Mouse (Mus musculus) small intestine, adult 2 months (tissue): ENCODE results near the gene Ipmk. TPM values are rescaled to one million over a fixed set of nuclear protein-coding genes. Genes with fewer than 3 reads are reported as not detected.
"Not testable (repeated sequence)": the region's sequence is repeated elsewhere in the genome, so short reads cannot be mapped to it uniquely, and the experiment has no call there.

Source experiments
- H3K27ac ChIP-seq: fragments of 200-500 bp; 2 replicates; pipeline ENCODE4 v1.5.1; 2012; ENCODE audit warnings: low read depth, low read length, control low read depth, inconsistent platforms; ENCODE audit not compliant: insufficient read depth
- H3K27me3 ChIP-seq: fragments of 200-500 bp; 2 replicates; pipeline ENCODE4 v1.6.1; 2012; ENCODE audit warnings: mild to moderate bottlenecking, moderate library complexity, low read length, inconsistent platforms; ENCODE audit not compliant: control insufficient read depth, insufficient read depth
- H3K36me3 ChIP-seq: fragments of 200-500 bp; 2 replicates; pipeline ENCODE4 v1.6.1; 2012; ENCODE audit warnings: mild to moderate bottlenecking, low read length, control low read depth, inconsistent platforms; ENCODE audit not compliant: control insufficient read depth, insufficient read depth
- H3K4me1 ChIP-seq: fragments of 200-500 bp; 2 replicates; pipeline ENCODE4 v1.6.1; 2012; ENCODE audit warnings: low read length, inconsistent platforms, mixed read lengths; ENCODE audit not compliant: control insufficient read depth, insufficient read depth, insufficient read length
- H3K4me3 ChIP-seq: fragments of 200-500 bp; 2 replicates; pipeline ENCODE4 v1.5.1; 2012; ENCODE audit warnings: low read depth, mild to moderate bottlenecking, control low read depth, inconsistent platforms, low read length, moderate library complexity
- CTCF ChIP-seq: fragments of 200-500 bp; IDR thresholded peaks from 2 replicates; pipeline ENCODE4 v1.5.1; 2012; ENCODE audit warnings: low read depth, mild to moderate bottlenecking, control low read depth, inconsistent platforms, low read length, moderate library complexity, mixed read lengths; ENCODE audit not compliant: insufficient replicate concordance, insufficient read length; ENCODE audit errors: extremely low read depth
- POLR2A ChIP-seq: fragments of 200-500 bp; IDR thresholded peaks from 2 replicates; pipeline ENCODE4 v1.6.1; 2012; ENCODE audit warnings: low read depth, mild to moderate bottlenecking, control low read depth, inconsistent platforms, low read length, moderate library complexity
- WGBS: fragments of 180-500 bp; shearing (Covaris S2); methylation state at CpG from one replicate; pipeline ENCODE4 v1.1.7; 2018; 5-methylcytosine and 5-hydroxymethylcytosine counted together
- polyA plus RNA-seq: library from polyadenylated mRNA; depleted of rRNA; stranded (reverse); fragments of >200 nt; gene quantifications from 2 replicates; pipeline ENCODE4 v1.2.3, GENCODE M21; 2012

Ipmk gene
- polyA plus RNA-seq, 1 experiment, result 111 TPM

GRCm38 (mm10) chr10:71443086-71443485, 95.5 kb downstream of the Ipmk start:
- no peaks in the 10 kb centered on the region for H3K4me1 ChIP-seq
- no peaks in the 10 kb centered on the region for H3K36me3 ChIP-seq
- no peaks in the 10 kb centered on the region for H3K27me3 ChIP-seq
- no peak overlapping the region for H3K4me3 ChIP-seq
- TF ChIP-seq POLR2A (no peak), CTCF (no peak)
- H3K27ac ChIP-seq, result no peak overlapping the region

GRCm38 (mm10) chr10:71447661-71448060, 100.1 kb downstream of the Ipmk start:
- H3K36me3 ChIP-seq, result no peaks in the 10 kb centered on the region
- H3K27ac ChIP-seq, result no peak overlapping the region
- TF ChIP-seq POLR2A (no peak), CTCF (no peak)
- no peaks in the 10 kb centered on the region for H3K27me3 ChIP-seq
- H3K4me3 ChIP-seq, result no peak overlapping the region
- 77% methylated on average over 8 of the region's 8 CpGs for WGBS
- no peaks in the 10 kb centered on the region for H3K4me1 ChIP-seq

- H3K27ac ChIP-seq, result no peak overlapping the region
- H3K36me3 ChIP-seq, result no peaks in the 10 kb centered on the region
- H3K4me3 ChIP-seq, result no peak overlapping the region
- TF ChIP-seq CTCF, result no peak
- no peak for TF ChIP-seq POLR2A
- WGBS, result 77% methylated on average over 5 of the region's 5 CpGs
- no peaks in the 10 kb centered on the region for H3K27me3 ChIP-seq
- H3K4me1 ChIP-seq, result no peaks in the 10 kb centered on the region
Observed at GRCm38 (mm10) chr10:71448284-71448683, 100.7 kb downstream of the Ipmk start.

GRCm38 (mm10) chr10:71455355-71455754, 107.8 kb downstream of the Ipmk start:
- H3K4me1 ChIP-seq, result no peaks in the 10 kb centered on the region
- WGBS, result 75% methylated on average over 3 of the region's 3 CpGs
- H3K4me3 ChIP-seq, result no peak overlapping the region
- H3K36me3 ChIP-seq, result no peaks in the 10 kb centered on the region
- no peak overlapping the region for H3K27ac ChIP-seq
- no peak for TF ChIP-seq POLR2A
- TF ChIP-seq CTCF, result no peak
- H3K27me3 ChIP-seq, result no peaks in the 10 kb centered on the region

- not testable (repeated sequence) for H3K4me1 ChIP-seq, H3K36me3 ChIP-seq, H3K27ac ChIP-seq, H3K4me3 ChIP-seq, H3K27me3 ChIP-seq
- 79% methylated on average over 13 of the region's 13 CpGs for WGBS
Observed at GRCm38 (mm10) chr10:71462371-71462770, 114.8 kb downstream of the Ipmk start.

- no peaks in the 10 kb centered on the region for H3K4me1 ChIP-seq
- H3K4me3 ChIP-seq, result no peak overlapping the region
- H3K27ac ChIP-seq, result no peak overlapping the region
- TF ChIP-seq POLR2A (no peak), CTCF (no peak)
- 92% methylated on average over 6 of the region's 6 CpGs for WGBS
- no peaks in the 10 kb centered on the region for H3K27me3 ChIP-seq
- H3K36me3 ChIP-seq, result no peaks in the 10 kb centered on the region
Observed at GRCm38 (mm10) chr10:71464417-71464816, 116.9 kb downstream of the Ipmk start.

GRCm38 (mm10) chr10:71468315-71468714, 120.8 kb downstream of the Ipmk start:
- no peaks in the 10 kb centered on the region for H3K4me1 ChIP-seq
- no peaks in the 10 kb centered on the region for H3K27me3 ChIP-seq
- no peak overlapping the region for H3K27ac ChIP-seq
- H3K4me3 ChIP-seq, result no peak overlapping the region
- 93% methylated on average over 3 of the region's 3 CpGs for WGBS
- no peaks in the 10 kb centered on the region for H3K36me3 ChIP-seq
- TF ChIP-seq CTCF, result no peak
- no peak for TF ChIP-seq POLR2A

- no peaks in the 10 kb centered on the region for H3K36me3 ChIP-seq
- TF ChIP-seq CTCF (no peak), POLR2A (no peak)
- H3K27ac ChIP-seq, result no peak overlapping the region
- no peak overlapping the region for H3K4me3 ChIP-seq
- no peaks in the 10 kb centered on the region for H3K27me3 ChIP-seq
- WGBS, result 60% methylated on average over 13 of the region's 13 CpGs
- no peaks in the 10 kb centered on the region for H3K4me1 ChIP-seq
Observed at GRCm38 (mm10) chr10:71469751-71470150, 122.2 kb downstream of the Ipmk start.
